Mouse (Mus musculus) spleen, postnatal 36 days (tissue): Measurements from ENCODE around the gene Mst1.

ENCODE experiments used
- DNase-seq, 2 experiments: peaks; one replicate each; pipeline ENCODE4 v3.0.0; 2022; ENCODE audit warnings: low spot score in 2 of 2, mixed read lengths in 1 of 2

Mst1 gene

DNA sequence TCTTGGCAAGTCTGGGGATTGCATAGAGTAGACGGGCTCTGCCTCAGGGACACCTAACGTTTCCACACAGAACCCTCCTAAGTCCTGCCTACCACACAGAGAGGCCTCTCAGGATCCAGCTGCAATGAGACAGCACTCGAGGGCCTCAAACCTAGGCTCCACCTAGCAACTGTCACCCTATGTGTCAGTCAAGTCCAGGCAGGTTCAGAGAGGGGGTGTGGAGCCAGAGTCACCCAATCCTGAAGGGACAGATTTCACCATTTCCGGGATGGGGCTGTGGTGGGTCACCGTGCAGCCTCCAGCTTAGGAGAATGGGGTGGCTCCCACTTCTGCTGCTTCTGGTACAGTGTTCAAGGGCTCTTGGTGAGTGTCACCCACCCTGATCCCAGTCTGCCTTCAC lies at the start of gene Mst1:
Gene Mst1, plus strand, starts transcription at position 269 of the 400 bp plus-strand sequence.
- DNase-seq, result peak; percentile 37 to 65

DNA sequence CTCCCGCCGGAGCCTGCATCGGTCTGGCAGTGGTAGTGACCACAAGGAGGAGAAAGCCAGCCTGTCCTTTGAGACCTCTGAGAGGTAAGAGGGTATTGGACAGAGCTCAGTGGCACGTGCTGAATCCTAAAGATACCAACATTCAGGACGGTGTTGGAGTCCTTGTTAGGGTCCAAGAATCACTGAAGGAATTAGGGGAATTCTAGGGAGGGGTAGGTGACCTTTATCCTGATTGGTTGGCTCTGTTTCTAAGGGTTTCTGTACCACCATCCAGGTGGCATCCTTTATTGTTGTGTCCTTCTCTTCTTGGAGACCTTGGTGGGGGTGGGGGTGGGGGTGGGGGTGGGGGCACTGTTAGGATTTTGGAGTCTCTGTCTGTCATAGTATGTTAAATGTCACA lies 48.1 kb upstream of the Mst1 start:
- DNase-seq, result no peak

DNA sequence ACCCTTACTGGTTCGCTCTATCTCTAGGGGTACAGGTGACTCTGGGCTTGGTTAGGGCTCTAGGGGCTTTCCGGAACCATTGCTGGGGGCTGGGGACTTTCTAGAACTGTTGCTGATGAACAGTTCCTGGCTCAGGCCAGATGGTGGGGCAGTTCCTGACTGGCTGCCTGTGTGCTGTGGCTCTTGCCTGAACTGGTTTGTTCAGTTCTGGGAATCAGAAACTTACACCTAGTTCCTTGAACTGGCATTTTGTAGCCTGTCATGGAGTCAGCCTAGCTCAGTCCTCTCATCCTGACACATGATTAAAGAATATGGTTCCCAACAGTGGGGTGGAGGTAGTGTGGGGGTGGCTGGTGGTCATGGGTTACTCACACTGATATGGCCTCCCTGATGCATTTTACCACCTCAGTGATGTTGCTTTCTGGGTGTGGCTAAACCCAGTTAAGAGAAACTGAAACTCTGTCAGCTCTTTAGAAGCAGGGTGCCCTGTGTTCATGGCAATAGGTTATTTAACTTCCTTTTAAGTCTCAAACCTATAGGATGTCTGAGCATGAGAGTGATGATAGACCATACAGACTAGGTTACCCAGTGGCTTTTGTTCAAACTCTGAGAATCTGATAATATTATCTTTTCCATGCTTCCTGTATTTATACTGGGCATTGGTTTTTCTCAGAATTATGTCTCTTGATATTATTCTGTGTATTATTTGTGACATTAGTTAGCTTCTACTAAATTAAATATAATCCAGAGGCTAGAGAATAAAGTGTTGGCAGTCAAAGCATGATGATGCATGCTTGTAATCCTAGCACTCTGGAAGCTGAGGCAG lies 44.7 kb upstream of the Mst1 start:
- DNase-seq, result peak in 1 of 2 experiments; percentile 9

DNA sequence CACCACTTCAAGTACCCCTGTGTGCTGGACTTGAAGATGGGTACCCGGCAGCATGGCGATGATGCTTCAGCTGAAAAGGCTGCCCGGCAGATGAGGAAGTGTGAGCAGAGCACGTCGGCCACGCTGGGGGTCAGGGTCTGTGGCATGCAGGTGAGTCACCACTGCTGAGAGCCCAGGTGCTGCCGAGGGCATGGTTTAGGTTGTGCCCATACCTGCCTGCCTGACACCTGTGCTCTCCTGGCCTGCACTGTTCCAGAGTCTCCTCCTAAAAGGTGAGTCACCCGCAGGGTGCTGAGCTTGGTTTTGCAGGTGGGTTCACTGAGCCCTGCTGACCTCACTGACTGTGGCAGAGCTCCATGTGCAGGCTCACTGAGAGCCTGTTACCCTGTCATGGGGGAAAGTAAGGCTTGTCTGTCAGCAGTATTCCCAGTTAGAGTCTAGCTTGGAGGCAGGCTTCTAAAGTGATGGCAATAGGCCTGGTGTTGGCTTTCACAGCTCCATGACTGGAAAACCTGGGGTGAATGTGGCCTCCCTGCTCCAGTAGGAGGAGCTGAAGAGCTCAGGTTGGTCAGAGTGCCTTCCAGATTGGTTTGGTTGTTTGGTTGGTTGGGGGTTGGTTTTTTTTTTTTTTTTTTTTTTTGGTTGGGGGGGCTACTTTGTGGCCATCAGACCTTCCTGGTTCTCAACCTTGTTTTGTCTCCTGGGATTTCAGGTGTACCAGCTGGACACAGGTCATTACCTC lies 35.3 kb upstream of the Mst1 start:
- no peak for DNase-seq

DNA sequence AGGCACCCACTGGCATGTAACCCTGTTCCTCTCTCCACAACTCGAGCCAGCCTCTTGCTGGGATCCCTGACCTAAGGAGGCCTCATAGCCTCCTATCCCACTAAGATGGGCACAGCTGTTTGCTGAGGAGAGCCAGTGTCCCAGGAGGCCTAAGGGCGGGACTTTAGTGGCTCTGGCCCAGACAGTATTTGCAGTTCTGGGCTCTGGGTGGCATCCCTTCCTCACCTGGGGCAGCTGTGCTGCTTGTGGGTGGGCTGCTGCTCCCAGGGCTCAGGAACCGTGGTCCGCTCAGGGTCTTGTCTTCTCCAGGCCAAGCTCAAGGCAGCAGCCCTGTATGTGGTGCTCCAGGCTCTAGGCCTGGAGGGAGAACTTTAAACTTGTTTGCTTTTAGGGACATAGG lies 33.7 kb upstream of the Mst1 start:
- DNase-seq, result no peak

DNA sequence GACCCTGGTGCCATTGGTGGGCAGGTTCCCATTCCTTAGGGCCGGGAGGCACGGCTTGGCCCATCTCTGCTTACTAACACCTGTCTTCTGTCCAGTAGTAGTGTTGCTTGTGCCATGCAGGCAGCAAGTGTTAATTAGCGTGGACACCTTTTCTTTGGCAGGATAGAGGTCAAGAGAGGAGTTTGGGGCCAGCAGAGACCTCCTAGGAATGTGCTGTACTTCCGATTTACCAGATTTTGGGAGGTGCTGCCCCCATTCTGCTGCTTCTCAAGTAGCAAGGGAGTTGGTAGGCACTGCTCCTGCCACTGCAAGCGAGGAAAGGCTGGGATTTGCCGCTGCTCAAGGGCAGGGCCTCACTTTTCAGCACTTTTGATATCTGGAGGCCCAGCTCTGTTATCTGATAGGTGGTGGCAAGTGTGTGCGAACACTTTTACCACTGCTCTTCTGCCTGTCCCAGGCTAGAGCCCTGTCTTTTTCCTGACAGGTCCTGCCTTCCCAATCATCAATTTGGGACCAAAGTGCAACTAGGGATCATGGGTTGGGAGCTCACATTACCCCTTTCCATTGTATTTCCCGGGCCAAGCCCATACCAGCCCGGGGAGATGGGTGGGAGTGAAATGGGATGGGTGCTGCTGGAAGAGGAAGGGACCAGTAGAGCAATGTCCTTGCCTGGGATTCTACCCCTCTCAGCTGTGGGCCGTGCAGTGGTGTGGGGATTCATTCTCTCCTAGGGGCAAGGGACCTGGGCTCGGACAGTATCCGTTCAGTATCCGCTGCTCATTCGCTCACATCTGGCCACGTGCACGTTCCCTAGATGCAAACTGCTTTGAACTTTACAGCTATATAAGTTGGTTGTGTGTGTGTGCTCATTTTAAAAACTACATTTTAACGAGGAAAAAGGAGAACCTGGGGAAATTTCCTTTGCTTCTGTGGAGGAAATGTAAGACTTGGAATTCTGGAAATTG lies 32.4 kb upstream of the Mst1 start:
- DNase-seq, result no peak

DNA sequence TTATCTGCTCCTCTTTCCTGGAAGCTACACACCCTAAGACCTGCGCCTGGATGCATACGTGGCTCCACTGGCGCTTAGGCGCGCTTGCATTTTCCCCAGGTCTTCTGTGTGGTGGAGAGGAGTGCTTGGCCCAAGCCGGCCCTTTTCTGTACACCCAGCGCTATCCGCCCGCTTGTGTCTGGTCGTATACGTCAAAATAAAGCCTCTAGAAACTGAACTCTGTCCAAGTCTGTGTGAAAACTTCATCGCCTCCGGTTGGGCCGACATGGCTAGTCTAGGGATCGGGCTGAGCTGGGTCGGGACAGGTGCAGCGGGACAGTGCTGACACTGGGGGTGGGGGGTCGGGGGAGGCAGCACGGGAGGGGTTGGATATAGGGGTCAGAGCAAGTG lies 31.7 kb upstream of the Mst1 start:
- DNase-seq, result no peak

DNA sequence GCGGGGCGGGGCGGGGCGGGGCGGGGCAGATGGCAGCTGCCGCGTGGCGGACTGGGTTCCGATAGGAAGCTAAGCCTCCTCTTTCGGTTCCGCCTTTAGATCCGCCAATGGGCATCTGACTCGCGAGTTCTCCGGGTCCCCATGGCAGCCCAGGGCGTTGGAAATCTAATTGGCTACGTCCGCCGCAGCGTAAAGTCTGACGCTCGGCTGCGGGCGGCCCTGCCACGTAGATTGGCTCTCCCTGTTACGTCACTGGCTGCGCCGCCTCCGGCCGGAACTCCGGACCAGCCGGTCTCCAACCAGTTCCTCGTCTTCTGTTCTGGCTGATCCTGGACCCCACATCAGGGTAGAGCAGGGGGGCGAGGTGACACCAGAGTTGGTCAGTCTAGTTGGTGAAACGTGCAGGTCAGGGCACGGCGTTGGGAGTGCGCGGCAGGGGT lies 31.2 kb upstream of the Mst1 start, which contains the start of gene Gmppb:
Gene Gmppb, plus strand, starts transcription at position 227 of the 440 bp plus-strand sequence.
- peak; percentile 98 for DNase-seq

DNA sequence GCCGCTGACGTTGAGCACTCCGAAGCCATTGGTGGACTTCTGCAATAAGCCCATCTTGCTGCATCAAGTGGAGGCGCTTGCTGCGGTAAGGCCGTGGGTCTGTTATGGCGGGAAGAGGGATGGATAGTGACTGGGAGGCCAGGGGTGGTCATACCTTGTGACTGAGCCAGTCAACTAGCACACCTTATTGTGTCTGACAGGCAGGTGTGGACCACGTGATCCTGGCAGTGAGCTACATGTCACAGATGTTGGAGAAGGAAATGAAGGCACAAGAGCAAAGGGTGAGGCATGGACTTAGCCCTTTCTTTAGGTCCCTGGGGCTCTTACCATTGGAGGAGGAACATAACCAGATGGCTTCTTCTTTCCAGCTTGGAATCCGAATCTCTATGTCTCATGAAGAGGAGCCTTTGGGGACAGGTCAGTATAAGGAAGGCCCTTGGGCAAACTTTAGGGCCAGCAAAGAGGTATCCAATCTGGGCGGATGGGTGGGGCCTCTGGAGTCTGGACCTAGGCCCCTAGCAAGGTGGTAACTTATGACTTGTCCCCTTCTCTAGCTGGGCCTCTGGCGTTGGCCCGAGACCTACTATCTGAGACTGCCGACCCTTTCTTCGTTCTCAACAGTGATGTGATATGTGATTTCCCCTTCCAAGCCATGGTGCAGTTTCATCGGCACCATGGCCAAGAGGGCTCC lies 30.5 kb upstream of the Mst1 start:
- no peak for DNase-seq

DNA sequence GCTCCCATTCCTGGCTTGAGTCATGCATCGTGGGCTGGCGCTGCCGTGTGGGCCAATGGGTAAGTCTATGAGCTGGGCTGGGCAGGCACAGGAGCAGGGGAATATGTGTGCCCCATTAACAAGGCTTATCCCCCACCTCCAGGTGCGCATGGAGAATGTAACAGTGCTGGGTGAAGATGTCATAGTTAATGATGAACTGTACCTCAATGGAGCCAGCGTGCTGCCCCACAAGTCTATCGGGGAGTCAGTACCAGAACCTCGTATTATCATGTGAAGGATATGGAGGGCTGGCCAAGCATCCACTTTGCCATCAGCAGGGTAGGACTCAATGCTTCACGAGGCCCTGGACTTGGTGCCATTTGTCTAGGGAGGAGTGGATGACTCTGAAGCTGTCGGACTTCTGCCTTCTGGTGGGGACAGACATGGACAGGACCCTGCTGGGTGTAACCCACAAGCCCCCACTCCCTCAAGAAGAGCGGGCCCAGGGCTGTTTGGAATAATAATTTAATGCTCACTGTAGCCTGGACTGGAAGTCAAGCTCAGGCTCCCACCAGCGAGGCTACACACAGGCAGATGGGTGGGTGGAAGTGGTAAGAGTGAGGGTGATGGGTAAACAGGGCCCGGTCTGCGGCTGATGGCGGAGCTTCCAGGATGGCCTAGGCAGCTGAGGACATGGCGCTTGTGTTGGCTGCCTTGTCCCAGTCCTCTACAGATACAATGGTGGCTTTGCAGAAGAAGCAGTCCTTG lies 28.9 kb upstream of the Mst1 start:
- DNase-seq, result no peak

DNA sequence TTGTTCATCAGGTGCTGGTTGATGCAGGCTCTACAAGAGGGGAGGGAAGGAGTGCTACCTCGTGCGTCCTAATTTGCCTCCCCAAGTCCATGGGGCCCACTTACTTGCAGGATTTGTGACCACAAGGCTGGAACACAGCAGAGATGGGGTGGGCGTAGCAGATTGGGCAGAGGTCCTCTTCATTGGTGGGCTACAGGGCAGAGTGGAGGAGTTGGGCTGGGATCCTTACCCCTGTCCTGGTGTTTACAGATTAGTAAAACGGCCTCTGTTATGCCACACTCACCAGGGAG lies 28.4 kb upstream of the Mst1 start:
- no peak for DNase-seq

DNA sequence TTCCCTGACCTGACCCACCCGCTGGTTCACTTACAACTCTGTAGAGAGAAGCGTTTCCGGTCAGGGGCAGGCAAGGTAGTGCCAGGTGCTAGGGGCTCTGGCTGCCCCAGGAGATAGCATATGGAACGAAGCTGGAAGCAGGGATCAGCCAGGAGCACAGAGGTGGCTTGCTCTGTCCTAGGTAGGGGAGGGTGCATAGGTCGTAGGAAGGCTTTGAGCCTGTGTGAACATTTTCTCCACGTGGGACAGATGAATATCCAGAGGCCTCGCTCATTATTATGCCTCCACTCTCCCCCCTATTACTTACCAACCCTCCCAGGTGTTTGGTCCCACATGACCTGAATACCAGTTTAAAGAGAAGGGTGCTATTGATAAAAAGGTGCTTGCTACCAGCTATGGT lies 27.8 kb upstream of the Mst1 start:
- no peak for DNase-seq

DNA sequence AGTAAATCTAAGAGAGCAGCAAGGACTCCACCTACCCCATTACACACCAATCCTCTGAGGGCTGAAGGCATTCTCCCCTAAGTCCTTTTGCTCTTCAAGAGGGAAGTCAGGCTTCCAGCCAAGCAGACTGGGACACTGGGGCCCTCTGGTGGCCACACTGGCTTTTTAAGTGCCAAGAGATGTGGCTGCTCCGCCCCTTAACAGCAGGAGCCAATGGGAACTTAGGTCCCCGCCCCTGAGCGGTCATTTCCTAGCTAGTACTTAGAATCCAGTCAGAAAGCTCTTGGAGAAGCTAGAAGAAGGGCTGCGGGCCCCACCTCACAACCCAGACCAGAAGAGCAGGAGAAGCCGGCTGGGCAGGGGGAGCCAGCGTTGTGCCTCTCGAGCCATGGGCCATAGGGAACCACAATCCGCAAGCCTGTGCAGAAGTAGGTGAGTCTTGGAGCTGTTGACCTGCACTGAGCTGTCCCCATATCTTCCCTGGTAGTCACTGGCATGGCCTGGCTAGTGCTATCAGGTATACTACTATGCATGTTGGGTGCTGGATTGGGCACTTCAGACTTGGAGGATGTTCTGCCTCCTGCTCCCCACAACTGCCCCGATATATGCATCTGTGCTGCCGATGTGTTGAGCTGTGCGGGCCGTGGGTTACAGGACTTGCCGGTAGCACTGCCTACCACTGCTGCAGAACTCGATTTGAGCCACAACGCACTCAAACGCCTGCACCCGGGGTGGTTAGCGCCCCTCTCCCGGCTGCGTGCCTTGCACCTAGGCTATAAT lies 27.2 kb upstream of the Mst1 start, which contains the start of gene Amigo3:
Gene Amigo3, plus strand, starts transcription at position 275 of the 780 bp plus-strand sequence.
- peak; percentile 92 to 94 for DNase-seq

DNA sequence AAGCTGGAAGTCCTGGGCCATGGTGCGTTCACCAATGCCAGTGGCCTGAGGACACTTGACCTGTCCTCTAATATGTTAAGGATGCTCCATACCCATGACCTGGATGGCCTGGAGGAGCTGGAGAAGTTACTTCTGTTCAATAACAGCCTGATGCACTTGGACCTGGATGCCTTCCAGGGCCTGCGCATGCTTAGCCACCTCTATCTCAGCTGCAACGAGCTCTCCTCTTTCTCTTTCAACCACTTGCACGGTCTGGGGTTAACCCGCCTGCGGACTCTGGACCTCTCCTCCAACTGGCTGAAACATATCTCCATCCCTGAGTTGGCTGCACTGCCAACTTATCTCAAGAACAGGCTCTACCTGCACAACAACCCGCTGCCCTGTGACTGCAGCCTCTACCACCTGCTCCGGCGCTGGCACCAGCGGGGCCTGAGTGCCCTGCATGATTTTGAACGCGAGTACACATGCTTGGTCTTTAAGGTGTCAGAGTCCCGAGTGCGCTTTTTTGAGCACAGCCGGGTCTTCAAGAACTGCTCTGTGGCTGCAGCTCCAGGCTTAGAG lies 26.5 kb upstream of the Mst1 start:
- DNase-seq, result no peak

DNA sequence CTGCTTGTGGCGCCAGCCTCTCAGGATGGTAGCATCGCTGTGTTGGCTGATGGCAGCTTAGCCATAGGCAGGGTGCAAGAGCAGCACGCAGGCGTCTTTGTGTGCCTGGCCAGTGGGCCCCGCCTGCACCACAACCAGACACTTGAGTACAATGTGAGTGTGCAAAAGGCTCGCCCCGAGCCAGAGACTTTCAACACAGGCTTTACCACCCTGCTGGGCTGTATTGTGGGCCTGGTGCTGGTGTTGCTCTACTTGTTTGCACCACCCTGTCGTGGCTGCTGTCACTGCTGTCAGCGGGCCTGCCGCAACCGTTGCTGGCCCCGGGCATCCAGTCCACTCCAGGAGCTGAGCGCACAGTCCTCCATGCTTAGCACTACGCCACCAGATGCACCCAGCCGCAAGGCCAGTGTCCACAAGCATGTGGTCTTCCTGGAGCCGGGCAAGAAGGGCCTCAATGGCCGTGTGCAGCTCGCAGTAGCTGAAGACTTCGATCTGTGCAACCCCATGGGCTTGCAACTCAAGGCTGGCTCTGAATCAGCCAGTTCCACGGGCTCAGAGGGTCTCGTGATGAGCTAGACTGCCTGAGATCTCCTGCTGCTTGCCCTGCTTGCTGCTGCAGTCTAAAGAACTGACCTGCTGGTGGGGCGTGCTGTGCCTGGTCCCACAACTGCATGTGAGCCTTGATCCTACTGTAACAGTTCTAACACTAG lies 25.8 kb upstream of the Mst1 start:
- DNase-seq, result no peak

DNA sequence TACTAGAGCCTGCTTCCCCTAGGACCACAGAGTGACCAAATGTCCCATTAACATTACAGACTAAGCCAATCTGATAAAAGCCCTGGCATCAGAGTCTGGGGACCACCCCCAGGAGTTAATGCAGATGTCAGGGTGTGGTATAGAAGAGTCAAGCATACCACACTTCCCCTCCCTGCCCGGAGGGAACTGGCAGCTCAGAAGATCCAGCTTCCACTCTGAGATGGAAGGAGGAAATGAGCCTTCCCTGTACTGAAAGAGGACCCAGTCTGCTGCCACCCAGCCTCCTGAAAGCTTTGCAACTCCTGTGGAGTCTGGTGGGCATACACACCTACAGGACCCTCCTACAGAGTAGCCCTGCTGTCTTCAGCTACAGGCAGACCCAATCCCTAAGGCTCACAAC lies 25.2 kb upstream of the Mst1 start:
- DNase-seq, result no peak

DNA sequence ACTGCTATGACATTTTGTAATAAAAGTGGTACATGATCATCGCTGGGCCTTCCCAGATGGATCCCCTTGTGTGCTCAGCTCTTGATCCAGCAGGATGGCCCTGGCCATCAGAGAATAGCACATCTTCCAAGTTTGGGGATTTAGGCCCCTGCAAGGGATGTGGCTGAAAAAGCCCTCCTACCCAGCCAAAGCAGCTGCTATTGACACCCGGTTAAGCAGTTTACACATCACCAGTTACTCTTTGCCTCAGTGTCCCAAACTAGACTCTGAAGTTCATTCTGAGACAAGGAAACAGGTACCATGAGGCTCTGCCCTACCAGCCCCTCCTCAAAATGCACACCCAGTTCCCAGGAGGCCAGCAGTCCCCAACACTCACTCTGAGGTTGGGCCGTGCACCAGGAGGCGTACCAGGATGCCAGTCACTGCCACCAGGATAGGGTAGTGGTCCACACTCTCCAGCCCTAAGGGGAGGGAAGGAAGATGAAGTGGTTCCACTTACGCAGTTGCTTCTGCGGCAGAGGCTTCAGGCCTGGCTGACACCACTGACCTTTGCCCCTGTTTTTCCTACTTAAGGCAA lies 24.5 kb upstream of the Mst1 start:
- no peak for DNase-seq
